Mouse (Mus musculus) bone marrow, adult 2 months (tissue): ENCODE data around the gene Tbc1d10a.

Experiments used
- CTCF ChIP-seq: fragments of 200-500 bp; IDR thresholded peaks from 2 replicates; pipeline ENCODE4 v1.5.1; 2011; ENCODE audit warnings: low read length, control low read depth; ENCODE audit not compliant: control insufficient read depth, insufficient read depth
- POLR2A ChIP-seq: fragments of 200-500 bp; IDR thresholded peaks from 2 replicates; pipeline ENCODE4 v1.6.1; 2011; ENCODE audit warnings: low read depth, mild to moderate bottlenecking, control low read depth, low read length, borderline replicate concordance; ENCODE audit not compliant: control insufficient read depth

- no peak for TF ChIP-seq POLR2A
- TF ChIP-seq CTCF, result no peak
These were observed 29.8 kb downstream of the Tbc1d10a start for GRCm38 (mm10) chr11:4216248-4217000.
